Mouse (Mus musculus): Measurements from ENCODE around the gene Kat2b. TPM values are rescaled to one million over a fixed set of nuclear protein-coding genes. Genes with fewer than 3 reads are reported as not detected.
"Not testable (repeated sequence)": the region's sequence is repeated elsewhere in the genome, so short reads cannot be mapped to it uniquely, and the experiment has no call there.

Gene Kat2b
- total RNA-seq, 2 experiments from 2014 or later = 76.3 to 86.9 TPM

- DNase-seq = peak; percentile 87 to 93
These were observed 3.2 kb downstream of the Kat2b start for GRCm38 (mm10) chr17:53569829-53570228.

- peak; percentile 44 to 53 for DNase-seq
These were observed 3.8 kb downstream of the Kat2b start for GRCm38 (mm10) chr17:53570361-53570875.

GRCm38 (mm10) chr17:53570932-53571331 is 4.3 kb downstream of the Kat2b start:
- not testable (repeated sequence) for DNase-seq

- DNase-seq = no peak
These were observed 6.4 kb downstream of the Kat2b start for GRCm38 (mm10) chr17:53573019-53573556.

- DNase-seq = no peak
These were observed 10.5 kb downstream of the Kat2b start for GRCm38 (mm10) chr17:53577151-53577550.

GRCm38 (mm10) chr17:53577754-53578153 is 11.1 kb downstream of the Kat2b start:
- no peak for DNase-seq

GRCm38 (mm10) chr17:53578249-53578648 is 11.6 kb downstream of the Kat2b start:
- no peak for DNase-seq

GRCm38 (mm10) chr17:53578776-53579175 is 12.1 kb downstream of the Kat2b start:
- peak in 1 of 2 experiments; percentile 41 for DNase-seq

GRCm38 (mm10) chr17:53579612-53580011 is 13.0 kb downstream of the Kat2b start:
- no peak for DNase-seq

GRCm38 (mm10) chr17:53580237-53580636 is 13.6 kb downstream of the Kat2b start:
- peak in 1 of 2 experiments; percentile 43 for DNase-seq

- DNase-seq = no peak
These were observed 15.4 kb downstream of the Kat2b start for GRCm38 (mm10) chr17:53582026-53582585.

- peak in 1 of 2 experiments; percentile 25 for DNase-seq
These were observed 16.1 kb downstream of the Kat2b start for GRCm38 (mm10) chr17:53582805-53583204.

GRCm38 (mm10) chr17:53583846-53584579 is 17.4 kb downstream of the Kat2b start:
- DNase-seq = peak; percentile 38 to 39

GRCm38 (mm10) chr17:53587074-53587851 is 20.6 kb downstream of the Kat2b start:
- peak; percentile 95 for DNase-seq

GRCm38 (mm10) chr17:53588097-53588855 is 21.6 kb downstream of the Kat2b start:
- DNase-seq = no peak

- no peak for DNase-seq
These were observed 23.4 kb downstream of the Kat2b start for GRCm38 (mm10) chr17:53590110-53590509.

GRCm38 (mm10) chr17:53591910-53592309 is 25.2 kb downstream of the Kat2b start:
- DNase-seq = no peak

GRCm38 (mm10) chr17:53594590-53594989 is 27.9 kb downstream of the Kat2b start:
- DNase-seq = no peak

GRCm38 (mm10) chr17:53595527-53595926 is 28.9 kb downstream of the Kat2b start:
- DNase-seq = no peak

- DNase-seq = peak; percentile 85 to 90
These were observed 29.7 kb downstream of the Kat2b start for GRCm38 (mm10) chr17:53596314-53596882.
